Mouse (Mus musculus) ES-E14 (cell line): Measurements from ENCODE around the gene Dclk1. TPM values are rescaled to one million over a fixed set of nuclear protein-coding genes. Genes with fewer than 3 reads are reported as not detected.

ENCODE experiments used
- DNase-seq: peaks from one replicate; pipeline ENCODE4 v3.0.0-alpha.2; 2013; ENCODE audit warnings: low read depth, low spot score
- H3K27ac ChIP-seq: 2 replicates; pipeline ENCODE4 v1.5.1; 2012; ENCODE audit warnings: low read depth, mild to moderate bottlenecking, low read length, moderate library complexity, mixed read lengths; ENCODE audit not compliant: poor library complexity, insufficient read depth, severe bottlenecking
- H3K36me3 ChIP-seq: 2 replicates; pipeline ENCODE4 v1.6.1; 2012; ENCODE audit warnings: mild to moderate bottlenecking, low read length, moderate library complexity, mixed read lengths; ENCODE audit not compliant: control insufficient read depth, poor library complexity, insufficient read depth, severe bottlenecking
- H3K4me1 ChIP-seq, 2 experiments: fragments of 150-350 bp in 1 of 2; sonication (generic) in 1 of 2; 2 replicates each; pipeline ENCODE4 v1.6.1; 2012; ENCODE audit warnings: low read length in 2 of 2, mild to moderate bottlenecking in 1 of 2, mixed read lengths in 1 of 2; ENCODE audit not compliant: control insufficient read depth in 2 of 2, insufficient read depth in 2 of 2, poor library complexity in 1 of 2
- H3K4me3 ChIP-seq, 2 experiments: fragments of 150-350 bp in 1 of 2; sonication (generic) in 1 of 2; 2 replicates each; pipeline ENCODE4 v1.5.1; 2012; ENCODE audit warnings: low read length in 2 of 2, low read depth in 1 of 2, mild to moderate bottlenecking in 1 of 2, mixed read lengths in 1 of 2; ENCODE audit not compliant: insufficient read depth in 1 of 2, poor library complexity in 1 of 2, severe bottlenecking in 1 of 2
- H3K9ac ChIP-seq: 2 replicates; pipeline ENCODE4 v1.6.1; 2012; ENCODE audit warnings: low read depth, mild to moderate bottlenecking, low read length, mixed read lengths; ENCODE audit not compliant: poor library complexity, insufficient read depth, severe bottlenecking
- H3K9me3 ChIP-seq: fragments of 150-350 bp; sonication (generic); 2 replicates; pipeline ENCODE4 v1.6.1; 2012; ENCODE audit warnings: low read depth, mild to moderate bottlenecking, low read length; ENCODE audit not compliant: control insufficient read depth, insufficient read depth
- CHD2 ChIP-seq: IDR thresholded peaks from 2 replicates; pipeline ENCODE4 v1.6.1; 2014; ENCODE audit warnings: mild to moderate bottlenecking, low read depth, low read length, inconsistent platforms
- HCFC1 ChIP-seq: IDR thresholded peaks from 2 replicates; pipeline ENCODE4 v1.6.1; 2012; ENCODE audit warnings: low read length, inconsistent platforms, borderline replicate concordance; ENCODE audit not compliant: insufficient read depth
- MAFK ChIP-seq: IDR thresholded peaks from 2 replicates; pipeline ENCODE4 v1.6.1; 2014; ENCODE audit warnings: mild to moderate bottlenecking, low read depth, low read length, inconsistent platforms; ENCODE audit not compliant: insufficient read depth
- ZC3H11A ChIP-seq: IDR thresholded peaks from 2 replicates; pipeline ENCODE4 v1.6.1; 2012; ENCODE audit warnings: low read depth, mild to moderate bottlenecking, inconsistent platforms, low read length, borderline replicate concordance
- ZNF384 ChIP-seq: IDR thresholded peaks from 2 replicates; pipeline ENCODE4 v1.6.1; 2012; ENCODE audit warnings: low read depth, low read length, inconsistent platforms
- in situ Hi-C, 2 experiments: fragments of 600-800 bp; cut with MboI; formaldehyde crosslinking; loops; one replicate each; pipeline ENCODE4 v1.15.1; 2025; ENCODE audit warnings: low sequenced_read_pairs in 2 of 2, inconsistent platforms in 1 of 2; ENCODE audit not compliant: unreplicated experiment in 2 of 2
- total RNA-seq: library from RNA; depleted of rRNA; stranded (reverse); fragments of 300-350 nt; gene quantifications from 2 replicates; pipeline ENCODE4 v1.2.3, GENCODE M21; 2012

The Dclk1 gene
- total RNA-seq, 1 experiment, result 1.7 TPM

- Histone ChIP-seq H3K9me3 (no peaks in the 10 kb centered on the region), H3K4me3 (no peak overlapping the region), H3K9ac (no peak overlapping the region), H3K4me1 (no peaks in the 10 kb centered on the region), H3K27ac (no peak overlapping the region), H3K36me3 (no peaks in the 10 kb centered on the region)
- no peak for TF ChIP-seq HCFC1
- TF ChIP-seq ZNF384, result no peak
- no peak for TF ChIP-seq CHD2
- TF ChIP-seq MAFK, result no peak
- no peak for TF ChIP-seq ZC3H11A
- no peak for DNase-seq
- in situ Hi-C loops, result no loop called here
These were observed 298.4 kb downstream of the Dclk1 start for GRCm38 (mm10) chr3:55540406-55541140.

GRCm38 (mm10) chr3:55541799-55542198, 299.6 kb downstream of the Dclk1 start:
- Histone ChIP-seq H3K27ac (no peak overlapping the region), H3K9ac (no peak overlapping the region), H3K4me1 (no peaks in the 10 kb centered on the region), H3K9me3 (no peaks in the 10 kb centered on the region), H3K4me3 (no peak overlapping the region), H3K36me3 (no peaks in the 10 kb centered on the region)
- in situ Hi-C loops, result no loop called here
- DNase-seq, result no peak
- no peak for TF ChIP-seq ZC3H11A
- no peak for TF ChIP-seq HCFC1
- TF ChIP-seq CHD2, result no peak
- TF ChIP-seq ZNF384, result no peak
- no peak for TF ChIP-seq MAFK

- in situ Hi-C loops, result no loop called here
- TF ChIP-seq ZC3H11A (no peak), MAFK (no peak), CHD2 (no peak), ZNF384 (no peak), HCFC1 (no peak)
- no peaks in the 10 kb centered on the region for H3K9me3 ChIP-seq
- H3K4me3 ChIP-seq, result no peak overlapping the region
- H3K36me3 ChIP-seq, result no peaks in the 10 kb centered on the region
- no peaks in the 10 kb centered on the region for H3K4me1 ChIP-seq
- no peak overlapping the region for H3K9ac ChIP-seq
- no peak for DNase-seq
- no peak overlapping the region for H3K27ac ChIP-seq
These were observed 300.1 kb downstream of the Dclk1 start for GRCm38 (mm10) chr3:55542310-55542709.

GRCm38 (mm10) chr3:55542947-55543346, 300.8 kb downstream of the Dclk1 start:
- no peak for DNase-seq
- in situ Hi-C loops, result no loop called here
- Histone ChIP-seq H3K4me3 (no peak overlapping the region), H3K9me3 (no peaks in the 10 kb centered on the region), H3K36me3 (no peaks in the 10 kb centered on the region), H3K4me1 (no peaks in the 10 kb centered on the region), H3K27ac (no peak overlapping the region), H3K9ac (no peak overlapping the region)
- TF ChIP-seq HCFC1 (no peak), CHD2 (no peak), ZNF384 (no peak), ZC3H11A (no peak), MAFK (no peak)
